Mouse (Mus musculus) erythroblast, adult 5-6 weeks (primary cell): Measurements from ENCODE around the gene Rundc3b. TPM values are rescaled to one million over a fixed set of nuclear protein-coding genes. Genes with fewer than 3 reads are reported as not detected.

Experiments used
- ATAC-seq: replicated peaks from 2 replicates; pipeline ENCODE4 v1.8.0; 2016; ENCODE audit warnings: moderate number of reproducible peaks, mild to moderate bottlenecking, moderate TSS enrichment, inconsistent platforms; ENCODE audit not compliant: poor library complexity, low FRiP score, severe bottlenecking
- total RNA-seq, 2 experiments: library from RNA; stranded (forward) in 1 of 2; stranded (reverse) in 1 of 2; fragments of 150-400 nt in 1 of 2; fragments of 200-764, 138-1000 nt in 1 of 2; gene quantifications; 2 replicates each; pipeline versions ENCODE4 v1.2.3 to v1.2.4; 2015 to 2017; ENCODE audit warnings: low replicate concordance in 2 of 2

Rundc3b gene
- not detected in 2 replicates for total RNA-seq (2015; ENCODE audit: low replicate concordance)
- 0.56 TPM in 1 of 2 replicates, not detected in the other for total RNA-seq (2017; ENCODE audit: low replicate concordance)

DNA sequence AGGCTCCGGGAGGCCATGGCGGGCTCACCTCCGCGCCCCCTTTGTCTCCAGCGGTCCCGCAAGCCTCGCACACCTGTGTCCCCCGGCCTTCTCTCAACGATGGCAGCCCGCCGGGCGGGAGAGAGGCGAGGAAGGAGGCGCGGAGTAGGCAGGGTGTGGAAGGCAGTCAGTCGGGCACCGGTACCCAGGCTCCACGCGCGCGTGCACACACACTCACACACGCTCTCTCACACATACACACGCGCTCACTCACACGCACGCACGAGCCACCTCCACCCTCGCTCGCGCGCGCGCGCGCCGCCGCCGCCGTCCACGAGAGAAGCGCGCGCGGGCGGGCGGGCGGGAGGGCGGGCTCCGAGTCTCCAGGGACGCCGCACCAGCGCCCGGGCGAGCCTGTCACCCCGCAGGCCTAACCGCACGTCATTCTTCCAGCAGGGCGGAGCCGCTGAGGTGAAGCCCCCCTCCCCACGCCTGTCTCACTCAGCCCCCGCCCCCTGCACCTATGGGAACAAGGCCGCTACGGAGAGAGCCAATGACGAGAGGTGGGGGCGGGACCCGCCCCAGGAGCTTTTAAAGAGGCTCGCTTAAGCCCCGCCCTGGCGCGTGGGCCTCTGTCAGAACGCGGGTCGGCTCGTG lies at the start of gene Rundc3b:
Gene Rundc3b (minus strand): TSS at position 357 of the 636 bp plus-strand sequence.
- ATAC-seq, result no peak

DNA sequence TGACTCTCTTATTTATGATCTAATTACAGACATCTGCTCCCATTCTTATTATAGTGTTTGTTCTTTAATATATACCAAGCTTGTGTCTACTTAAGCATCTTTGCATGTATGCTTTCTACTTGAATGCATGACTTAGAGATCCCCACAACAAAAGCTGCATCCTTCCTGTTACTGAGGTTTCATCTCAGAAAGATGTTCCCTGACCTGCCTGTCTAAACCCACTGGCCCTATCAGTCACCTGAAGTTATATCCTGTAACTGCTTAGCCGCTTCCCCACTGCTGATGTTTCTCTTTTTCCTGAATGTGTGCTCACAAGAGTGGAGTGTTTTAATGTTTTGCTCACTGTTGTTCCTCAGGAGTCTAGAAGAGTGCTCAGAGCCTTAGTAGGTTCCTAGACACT lies 46.9 kb upstream of the Rundc3b start:
- ATAC-seq, result no peak

DNA sequence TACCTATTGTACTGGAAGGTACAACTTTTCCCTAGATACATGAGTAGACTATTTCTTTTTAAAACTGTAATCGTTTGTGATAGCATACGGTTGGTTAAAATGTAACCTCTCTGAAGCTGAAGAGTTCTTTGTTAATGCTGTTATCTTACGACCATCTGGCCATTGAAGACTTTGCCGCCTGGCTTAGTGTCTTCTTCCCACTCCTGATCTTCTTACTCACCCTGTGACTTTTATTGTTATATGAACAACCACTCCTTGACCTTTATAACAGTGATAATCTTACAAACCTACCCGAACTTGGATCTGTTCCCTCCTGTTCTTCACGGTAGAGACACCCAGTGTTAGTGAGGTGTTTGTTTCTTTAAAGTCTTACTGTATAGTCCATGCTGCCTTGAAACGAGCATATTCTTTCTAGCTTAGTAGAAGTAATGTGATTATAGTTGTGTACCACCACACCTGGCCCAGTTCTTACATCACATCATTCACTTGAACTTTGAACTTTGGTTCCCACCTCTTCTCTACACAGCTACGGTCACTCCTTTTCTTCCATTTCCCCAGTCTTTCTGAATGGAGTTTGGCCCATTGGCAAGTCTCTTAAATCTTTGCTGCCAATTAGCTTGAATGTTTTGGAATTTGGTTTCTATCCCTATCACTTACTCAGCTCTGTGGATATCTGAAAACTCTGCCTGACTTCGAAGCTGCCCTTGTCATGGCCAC lies 45.2 kb upstream of the Rundc3b start:
- ATAC-seq, result no peak

DNA sequence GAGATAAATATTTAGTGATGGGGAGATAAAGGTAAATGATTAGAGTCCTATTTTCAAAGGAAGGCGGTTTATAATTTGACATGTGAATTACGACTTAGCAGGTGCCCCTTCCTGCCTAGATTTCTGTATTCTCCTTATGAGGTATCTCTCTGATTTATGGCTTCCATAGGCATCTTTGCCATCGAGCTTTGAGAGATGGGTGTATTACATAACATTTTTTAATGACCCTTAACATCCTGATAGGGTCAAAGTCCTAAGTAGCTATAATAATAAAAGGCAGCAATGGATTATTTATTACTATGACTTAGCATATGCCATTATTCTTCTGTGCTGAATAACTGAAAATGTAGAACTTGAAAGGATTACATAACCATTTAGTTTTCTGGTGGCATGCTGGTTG lies 41.9 kb upstream of the Rundc3b start:
- no peak for ATAC-seq

DNA sequence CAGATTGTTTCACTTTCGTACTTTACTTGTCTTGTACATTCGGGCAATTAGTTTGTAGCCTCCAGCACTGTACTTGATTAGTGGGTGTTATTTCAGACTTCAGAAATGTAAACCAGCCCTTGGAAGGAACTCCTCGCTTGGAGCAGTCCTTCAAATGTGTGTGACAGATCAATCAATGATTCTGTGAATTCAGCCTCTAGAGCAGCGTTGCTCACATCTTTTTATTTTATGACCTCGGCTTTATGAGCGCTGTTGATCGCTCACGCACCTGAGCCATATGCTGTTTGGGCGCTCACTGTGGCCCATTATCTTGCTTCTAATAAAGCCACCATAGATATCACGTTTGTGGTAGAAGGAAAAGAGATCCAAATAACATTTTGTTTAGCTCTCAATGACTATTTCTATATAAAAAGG lies 38.0 kb upstream of the Rundc3b start:
- ATAC-seq, result no peak

DNA sequence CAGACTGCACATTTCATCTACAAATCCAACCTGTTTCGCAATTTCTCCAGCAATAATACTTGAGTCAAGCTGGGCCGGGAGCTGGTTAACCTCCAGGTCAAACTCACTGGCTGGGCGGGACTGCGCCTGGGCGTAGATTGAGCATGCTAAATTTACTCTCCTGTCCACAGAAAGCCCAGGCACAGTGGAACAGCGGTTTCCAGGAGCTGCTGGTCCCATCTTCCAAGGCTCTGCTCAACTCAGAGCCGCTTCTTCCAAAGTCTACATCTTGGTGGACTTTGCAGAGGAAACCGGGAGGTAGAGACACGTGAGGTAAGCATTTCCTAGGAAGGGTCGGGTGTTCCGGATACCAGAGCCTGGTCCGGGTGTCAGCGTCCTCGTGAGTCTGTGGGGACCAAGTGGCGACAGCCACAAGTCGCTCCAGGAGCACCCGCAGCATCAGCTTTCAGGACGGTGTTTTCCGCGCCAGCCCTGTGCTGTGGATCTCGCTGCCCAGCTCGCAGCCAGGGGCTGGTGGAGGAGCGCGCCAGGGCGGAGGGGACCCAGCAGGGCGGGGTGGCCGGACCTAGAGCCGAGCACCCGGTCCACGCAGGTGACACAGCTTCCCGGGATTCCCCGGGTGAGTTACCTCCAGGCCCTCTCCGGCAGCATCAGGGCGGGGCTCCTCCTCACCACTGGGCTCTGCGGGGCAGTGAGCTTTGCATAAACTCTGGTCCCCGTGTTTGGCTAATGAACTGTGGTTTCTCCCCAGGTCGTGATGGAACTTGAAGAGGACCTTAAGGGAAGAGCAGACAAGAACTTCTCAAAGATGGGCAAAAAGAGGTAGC lies 37.4 kb upstream of the Rundc3b start, which contains the start of gene Abcb1a:
Gene Abcb1a (plus strand): TSS at position 167 of the 827 bp plus-strand sequence.
- ATAC-seq, result no peak

DNA sequence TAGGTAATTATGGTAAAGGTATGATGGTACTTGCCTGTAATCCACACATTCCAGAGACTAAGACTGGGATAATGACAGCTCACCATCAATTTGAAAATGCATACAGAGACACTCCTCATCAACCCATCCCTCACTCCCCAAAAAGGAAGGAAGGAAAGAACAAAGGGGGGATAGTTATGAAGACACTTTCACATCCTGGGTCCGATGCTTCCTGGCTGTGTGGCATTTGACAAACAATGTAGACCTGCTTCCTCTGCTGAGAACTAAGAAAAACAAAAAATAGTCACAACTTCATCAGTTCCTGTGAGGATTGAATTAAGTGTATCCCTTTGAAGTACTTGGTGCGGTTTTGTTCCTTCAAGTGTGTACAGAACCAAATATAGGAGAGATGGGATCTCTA lies 29.3 kb upstream of the Rundc3b start:
- no peak for ATAC-seq

DNA sequence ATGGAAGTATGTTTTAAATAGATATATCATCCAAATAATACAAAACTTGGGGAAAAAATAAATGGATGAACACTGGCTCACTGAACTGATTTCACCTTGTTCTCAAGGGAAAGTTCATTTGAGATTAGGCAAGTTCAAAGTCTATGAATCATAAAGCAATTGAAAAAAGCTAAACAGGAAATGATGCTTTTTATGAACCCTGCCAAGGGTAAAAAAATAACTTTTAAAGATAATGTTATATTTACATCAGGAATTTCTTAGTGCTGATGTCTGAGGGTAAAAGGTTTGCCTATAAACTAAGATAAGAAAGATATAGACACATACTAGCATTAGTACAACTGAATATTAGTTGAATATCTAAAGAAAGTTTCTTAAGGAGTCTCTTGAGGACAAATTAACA lies 26.0 kb upstream of the Rundc3b start:
- ATAC-seq, result no peak

DNA sequence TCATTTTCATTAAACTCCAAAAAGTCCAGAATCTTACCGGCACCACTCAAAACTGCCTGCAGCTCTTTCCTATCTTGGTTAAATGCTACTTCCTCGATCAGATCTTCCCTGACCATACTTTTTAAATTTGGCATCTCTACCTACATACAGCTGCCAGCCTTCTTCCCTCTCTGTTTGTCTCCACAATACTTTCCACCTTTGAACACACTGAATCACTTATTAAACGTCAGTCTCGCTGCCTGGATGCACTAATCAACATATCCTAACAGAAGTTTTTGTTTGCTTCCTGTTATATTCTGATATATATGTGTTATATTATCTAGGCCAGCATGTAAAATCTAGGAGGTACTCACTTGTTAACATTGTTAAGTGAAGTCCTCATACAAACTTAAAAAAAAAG lies 25.5 kb upstream of the Rundc3b start:
- ATAC-seq, result no peak

DNA sequence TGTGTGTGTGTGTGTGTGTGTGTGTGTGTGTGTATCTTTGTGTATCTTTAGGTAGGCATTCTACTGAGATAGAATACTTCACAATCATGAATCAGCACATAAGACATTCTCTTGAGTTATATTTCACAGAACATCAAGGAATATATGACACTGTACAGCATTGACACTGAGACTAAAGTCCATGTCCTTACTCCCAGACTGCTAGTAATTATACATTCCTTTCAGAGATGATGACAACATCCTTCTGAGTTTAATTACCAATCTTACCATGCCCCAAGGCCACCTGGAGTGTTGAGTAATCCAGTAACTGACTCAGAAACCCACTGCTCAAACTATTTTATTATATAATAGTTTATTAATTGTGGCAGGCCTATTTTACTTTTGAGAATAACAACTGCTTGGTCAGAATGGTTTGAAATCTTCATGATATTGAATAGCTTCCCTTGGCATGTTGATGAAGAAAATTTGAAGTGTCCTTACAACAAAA lies 11.8 kb upstream of the Rundc3b start:
- ATAC-seq, result no peak

DNA sequence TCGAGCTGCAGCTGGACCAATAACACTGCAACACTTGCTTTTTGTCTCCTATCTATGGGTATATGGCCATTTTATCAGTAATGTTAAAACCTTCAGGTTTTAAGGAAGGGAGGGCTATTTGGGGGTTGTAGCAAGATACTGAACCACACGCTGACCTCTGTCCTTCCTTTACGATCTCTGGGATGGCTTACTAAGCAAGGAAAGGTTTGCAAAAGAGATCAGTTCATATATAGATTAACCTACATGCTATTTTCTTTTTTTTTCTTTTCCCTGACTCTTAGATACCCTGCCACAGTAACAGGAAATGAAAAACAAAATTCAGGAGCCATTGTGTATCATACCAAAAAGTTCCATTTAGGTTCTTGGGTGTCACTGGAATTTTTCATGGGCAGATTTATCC lies 10.1 kb upstream of the Rundc3b start:
- no peak for ATAC-seq

DNA sequence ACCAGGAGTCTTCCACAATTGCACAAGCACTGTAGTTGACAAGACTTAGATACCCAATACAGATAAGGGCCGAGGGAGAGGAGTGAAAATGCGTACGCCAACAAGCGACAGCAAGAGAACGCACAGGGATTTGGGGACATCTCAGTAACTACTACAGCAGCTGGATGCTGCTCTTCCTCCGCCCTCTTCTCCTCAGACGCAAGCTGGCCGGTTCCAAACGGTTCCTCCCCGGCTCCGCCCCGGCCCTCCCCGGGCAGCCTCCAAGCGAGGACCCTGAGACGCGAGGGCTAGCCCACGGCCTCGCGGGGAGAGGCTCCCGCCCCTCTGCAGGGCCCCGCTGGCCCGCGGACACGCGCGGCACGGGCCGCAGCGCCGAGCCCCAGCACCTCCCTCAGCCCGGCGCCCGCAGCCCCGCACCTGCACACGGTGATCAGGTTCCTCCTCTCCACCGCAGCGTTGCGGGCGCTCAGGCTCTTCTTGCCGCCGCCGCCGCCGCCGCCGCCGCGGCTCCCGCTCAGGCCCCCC lies 619 bp downstream of the Rundc3b start:
- ATAC-seq, result no peak

DNA sequence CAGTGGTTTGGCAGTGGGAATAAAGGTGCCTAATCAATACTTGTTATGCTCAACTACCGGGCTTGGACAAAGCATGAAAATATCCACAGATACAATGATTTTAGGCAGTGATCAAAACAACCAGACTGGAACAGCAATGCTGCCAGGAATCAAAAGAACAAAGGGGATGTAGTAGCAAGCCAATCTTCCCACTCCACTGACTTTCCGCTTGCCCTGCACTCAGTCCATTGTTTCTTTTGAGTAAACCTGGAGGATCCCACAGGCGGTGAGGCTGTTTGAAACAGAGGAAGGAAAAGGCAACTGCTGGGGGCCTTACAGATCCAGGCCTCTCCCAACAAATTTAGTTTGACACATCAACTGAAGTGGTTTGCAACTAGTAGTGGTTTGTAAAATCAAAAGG lies 51.6 kb downstream of the Rundc3b start:
- ATAC-seq, result no peak

DNA sequence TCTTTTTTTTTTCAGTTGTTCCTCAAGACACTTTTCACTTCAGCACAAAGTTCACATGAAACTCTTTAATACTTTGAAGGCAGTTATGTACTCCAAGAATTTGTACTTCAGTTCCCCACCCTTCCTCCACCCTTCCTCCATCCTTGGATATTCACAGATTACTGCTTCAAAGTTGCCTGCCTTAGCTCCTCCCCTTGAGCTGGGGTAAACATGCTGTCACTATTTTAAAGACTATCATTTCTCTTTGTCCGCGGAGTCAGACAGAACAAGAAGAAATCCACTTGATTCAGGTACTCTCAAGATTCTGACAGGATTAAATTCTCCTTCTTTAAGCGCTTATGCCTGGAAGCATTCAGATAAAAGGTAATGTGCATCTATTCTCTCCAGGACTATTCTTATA lies 55.9 kb downstream of the Rundc3b start:
- no peak for ATAC-seq

DNA sequence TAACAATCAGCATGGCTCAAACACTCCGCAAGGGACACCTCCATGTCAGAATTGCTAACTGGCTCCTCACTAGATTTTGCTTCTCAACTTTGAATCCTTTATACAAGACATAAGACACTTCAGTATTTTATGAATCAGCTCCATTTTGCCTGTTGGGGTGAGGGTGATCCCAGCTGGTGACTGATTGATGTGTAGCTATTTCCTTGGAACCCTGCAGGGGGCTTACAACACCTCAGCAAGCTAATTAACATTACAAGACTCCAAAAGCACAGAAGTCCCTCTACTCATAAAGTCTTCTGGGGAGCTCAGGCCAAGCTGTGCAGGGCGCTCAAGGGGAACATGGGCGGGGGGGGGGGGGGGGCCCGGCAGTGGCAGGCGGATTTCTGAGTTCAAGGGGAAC lies 78.2 kb downstream of the Rundc3b start:
- ATAC-seq, result no peak

DNA sequence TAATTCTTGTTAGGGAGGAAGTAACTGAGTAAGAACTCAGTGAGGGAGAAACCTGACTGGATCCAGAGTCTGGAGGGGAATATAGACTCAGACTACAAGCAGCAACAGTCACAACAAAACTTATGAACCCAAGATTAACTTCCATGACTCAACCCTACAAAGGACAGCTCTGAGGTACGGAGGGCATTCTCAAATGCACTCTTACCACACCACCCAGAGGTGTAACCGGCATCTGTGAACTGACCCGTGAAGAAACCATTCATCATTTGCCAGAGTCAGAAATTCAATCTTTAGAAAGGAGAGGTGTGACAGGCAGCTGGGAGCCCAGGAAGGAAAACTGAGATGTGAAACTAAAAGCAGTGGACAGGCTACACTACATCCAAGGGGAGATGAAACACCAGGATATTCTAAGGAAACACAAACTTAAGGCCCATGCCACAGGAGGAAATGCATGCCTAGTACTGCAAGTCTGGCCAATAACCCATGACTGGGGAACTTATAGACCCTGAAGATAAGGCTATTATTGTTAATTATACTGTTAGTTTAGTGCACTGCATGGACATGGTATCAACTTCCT lies 80.0 kb downstream of the Rundc3b start:
- ATAC-seq, result no peak

DNA sequence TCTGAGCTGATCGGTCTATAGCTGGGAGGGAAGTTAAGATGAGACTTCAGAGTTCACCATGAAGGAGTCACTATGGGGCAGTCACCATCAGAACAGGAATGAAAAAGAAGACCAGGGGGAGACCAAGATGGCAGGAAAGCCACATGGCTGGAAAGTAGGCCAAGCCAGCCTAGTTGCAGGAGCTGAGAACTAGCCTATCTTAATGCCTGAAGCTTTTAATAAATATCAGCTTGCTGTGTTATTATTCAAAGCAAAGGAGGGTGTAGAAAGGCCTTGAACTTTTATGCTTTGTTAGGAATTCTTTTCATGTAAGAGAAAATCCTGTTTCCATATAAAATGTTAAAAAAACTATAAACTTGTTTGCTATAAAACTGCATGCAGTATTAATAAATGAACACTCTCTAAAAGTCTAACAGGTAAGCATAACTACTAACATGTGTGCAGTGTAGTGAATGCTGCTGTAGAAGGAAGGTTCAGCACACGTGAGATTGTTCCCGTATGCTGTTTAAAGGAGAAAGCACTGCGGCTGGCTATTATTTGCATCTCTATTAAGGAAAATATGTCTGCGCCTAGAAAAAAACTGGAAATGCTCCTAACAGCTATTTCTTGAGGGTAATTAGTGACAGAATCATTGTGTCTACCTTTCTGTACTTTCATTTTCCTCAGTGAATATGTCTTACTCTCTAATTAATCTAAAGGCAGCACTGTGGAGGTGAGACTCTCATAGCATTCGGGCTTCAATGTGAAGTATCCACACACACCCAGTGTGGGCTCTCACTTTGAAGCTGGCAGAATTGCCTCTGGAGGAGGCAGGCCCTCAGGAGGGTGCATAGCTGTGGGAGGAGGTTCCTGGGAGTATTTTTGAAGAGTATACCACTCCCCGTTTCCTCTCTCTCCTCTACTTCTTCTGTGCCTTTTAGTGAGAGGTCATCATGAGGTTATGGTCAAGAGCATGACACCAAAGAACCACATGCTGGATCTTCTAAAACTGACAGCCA lies 81.3 kb downstream of the Rundc3b start:
- no peak for ATAC-seq

DNA sequence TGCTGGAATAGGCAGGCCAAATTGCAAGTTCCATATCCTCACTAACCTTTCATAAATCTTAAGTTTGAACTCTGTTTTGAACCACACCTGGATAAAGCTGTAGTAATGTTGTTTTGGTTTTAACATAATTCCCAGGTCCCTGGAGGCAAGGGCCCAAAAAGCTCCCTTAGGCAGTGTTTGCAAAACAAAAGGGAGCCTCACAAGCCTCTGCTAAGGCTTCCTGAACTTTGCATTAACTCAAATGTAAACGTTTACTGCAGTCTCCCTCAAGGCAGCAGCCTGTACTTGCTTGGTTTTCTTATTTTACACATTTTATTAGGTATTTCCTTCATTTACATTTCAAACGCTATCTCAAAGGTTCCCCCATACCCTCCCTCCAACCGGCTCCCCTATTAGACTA lies 103.7 kb downstream of the Rundc3b start:
- ATAC-seq, result no peak

DNA sequence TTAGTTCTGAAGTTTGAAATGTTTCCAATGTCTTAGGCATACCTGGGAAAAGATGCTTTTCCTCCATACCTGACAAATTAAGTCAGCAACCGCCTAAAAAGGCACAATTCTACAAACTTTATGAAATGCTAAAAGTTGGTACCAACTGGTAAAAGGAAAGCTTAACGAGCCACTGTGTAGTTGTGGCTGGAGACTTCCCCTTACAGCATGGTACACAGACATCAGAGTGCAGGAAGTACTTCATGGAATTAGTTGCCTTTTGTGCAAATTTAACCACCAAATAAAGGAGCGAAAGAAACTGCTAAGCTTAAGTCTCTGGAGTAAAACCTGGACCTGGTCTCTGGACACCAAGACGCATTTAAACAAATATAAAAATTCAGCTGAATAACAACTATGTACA lies 131.0 kb downstream of the Rundc3b start:
- ATAC-seq, result no peak
